Mouse (Mus musculus): ENCODE data around the gene Hmgb1. TPM values are rescaled to one million over a fixed set of nuclear protein-coding genes. Genes with fewer than 3 reads are reported as not detected.

Gene Hmgb1
- polyA plus RNA-seq, 1 experiment from 2014 or later = 712 TPM

DNA sequence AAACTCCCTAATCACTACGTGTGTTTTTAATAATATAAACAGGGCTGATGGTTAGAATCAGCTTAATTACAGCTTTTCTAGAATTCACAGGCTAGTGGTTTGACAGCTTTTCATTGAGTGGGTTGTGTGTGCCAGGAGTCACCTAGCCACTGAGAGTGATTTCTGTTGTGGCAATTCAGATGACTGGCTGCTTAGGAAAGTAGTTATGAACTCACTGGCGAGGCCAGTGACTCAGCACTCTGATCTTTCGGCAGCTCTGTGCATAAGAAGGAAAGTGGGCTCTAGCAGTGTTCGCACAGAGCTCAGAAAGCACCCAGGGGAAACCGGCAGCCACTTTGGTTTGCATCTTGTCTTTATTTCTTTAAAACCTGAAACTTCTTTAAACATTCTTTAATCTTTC is 18.7 kb upstream of the Hmgb1 start:
- no peak overlapping the region for H3K4me3 ChIP-seq (ENCODE audit: low read depth, low read length)
- no peak overlapping the region for H3K4me2 ChIP-seq (replicated peaks; ENCODE audit: low read depth)
- ATAC-seq (ENCODE audit: low FRiP score, low TSS enrichment) (no peak), DNase-seq (ENCODE audit: low spot score) (no peak)
- H3K27ac ChIP-seq (replicated peaks) = no peak overlapping the region
- WGBS = 67% methylated on average over 5 of the region's 5 CpGs
- TF ChIP-seq EP300 (optimal IDR thresholded peaks at IDR 0.05) (no peak), CTCF (IDR thresholded peaks at IDR 0.05; ENCODE audit: low read depth) (no peak)
- no peaks in the 10 kb centered on the region for H3K9me3 ChIP-seq (ENCODE audit: control insufficient read depth, low read length)
- no peaks in the 10 kb centered on the region for H3K4me1 ChIP-seq (replicated peaks; ENCODE audit: control insufficient read depth, insufficient read depth)
- no peaks in the 10 kb centered on the region for H3K27me3 ChIP-seq (ENCODE audit: control insufficient read depth, insufficient read depth, low read length)
- peaks cover 27% of the 10 kb centered on the region for H3K36me3 ChIP-seq (ENCODE audit: control insufficient read depth, insufficient read depth, low read length)
- no peak overlapping the region for H3K9ac ChIP-seq (ENCODE audit: low read length)

GRCm38 (mm10) chr5:149198782-149199181 is 14.5 kb upstream of the Hmgb1 start:
- no peaks in the 10 kb centered on the region for H3K9me3 ChIP-seq (ENCODE audit: control insufficient read depth, low read length)
- no peak for DNase-seq (ENCODE audit: low spot score)
- no peak for ATAC-seq (ENCODE audit: low FRiP score, low TSS enrichment)
- H3K27ac ChIP-seq (replicated peaks) = no peak overlapping the region
- H3K4me3 ChIP-seq (ENCODE audit: low read depth, low read length) = no peak overlapping the region
- TF ChIP-seq CTCF (IDR thresholded peaks at IDR 0.05; ENCODE audit: low read depth) = no peak
- no peak for TF ChIP-seq EP300 (optimal IDR thresholded peaks at IDR 0.05)
- no peak overlapping the region for H3K4me2 ChIP-seq (replicated peaks; ENCODE audit: low read depth)
- WGBS = 86% methylated on average over 1 of the region's 1 CpGs
- H3K27me3 ChIP-seq (ENCODE audit: control insufficient read depth, insufficient read depth, low read length) = no peaks in the 10 kb centered on the region
- no peak overlapping the region for H3K9ac ChIP-seq (ENCODE audit: low read length)
- H3K4me1 ChIP-seq (replicated peaks; ENCODE audit: control insufficient read depth, insufficient read depth) = no peaks in the 10 kb centered on the region
- peaks cover 22% of the 10 kb centered on the region for H3K36me3 ChIP-seq (ENCODE audit: control insufficient read depth, insufficient read depth, low read length)

- H3K4me1 ChIP-seq (replicated peaks; ENCODE audit: control insufficient read depth, insufficient read depth) = no peaks in the 10 kb centered on the region
- 4% methylated on average over 1 of the region's 1 CpGs for WGBS
- DNase-seq (ENCODE audit: low spot score) (no peak), ATAC-seq (ENCODE audit: low FRiP score, low TSS enrichment) (no peak)
- no peak overlapping the region for H3K4me2 ChIP-seq (replicated peaks; ENCODE audit: low read depth)
- H3K27me3 ChIP-seq (ENCODE audit: control insufficient read depth, insufficient read depth, low read length) = no peaks in the 10 kb centered on the region
- no peak overlapping the region for H3K27ac ChIP-seq (replicated peaks)
- TF ChIP-seq CTCF (IDR thresholded peaks at IDR 0.05; ENCODE audit: low read depth) = no peak
- TF ChIP-seq EP300 (optimal IDR thresholded peaks at IDR 0.05) = no peak
- H3K9ac ChIP-seq (ENCODE audit: low read length) = no peak overlapping the region
- peaks cover 18% of the 10 kb centered on the region for H3K36me3 ChIP-seq (ENCODE audit: control insufficient read depth, insufficient read depth, low read length)
- no peak overlapping the region for H3K4me3 ChIP-seq (ENCODE audit: low read depth, low read length)
- no peaks in the 10 kb centered on the region for H3K9me3 ChIP-seq (ENCODE audit: control insufficient read depth, low read length)
Observed at GRCm38 (mm10) chr5:149196611-149197010, 12.3 kb upstream of the Hmgb1 start.

- WGBS = 90% methylated on average over 1 of the region's 1 CpGs
- TF ChIP-seq CTCF (IDR thresholded peaks at IDR 0.05; ENCODE audit: low read depth) (no peak), EP300 (optimal IDR thresholded peaks at IDR 0.05) (no peak)
- no peaks in the 10 kb centered on the region for H3K9me3 ChIP-seq (ENCODE audit: control insufficient read depth, low read length)
- H3K9ac ChIP-seq (ENCODE audit: low read length) = no peak overlapping the region
- H3K36me3 ChIP-seq (ENCODE audit: control insufficient read depth, insufficient read depth, low read length) = peaks cover 17% of the 10 kb centered on the region
- no peak overlapping the region for H3K4me3 ChIP-seq (ENCODE audit: low read depth, low read length)
- H3K4me1 ChIP-seq (replicated peaks; ENCODE audit: control insufficient read depth, insufficient read depth) = no peaks in the 10 kb centered on the region
- no peak overlapping the region for H3K4me2 ChIP-seq (replicated peaks; ENCODE audit: low read depth)
- no peak for DNase-seq (ENCODE audit: low spot score)
- ATAC-seq (ENCODE audit: low FRiP score, low TSS enrichment) = no peak
- no peak overlapping the region for H3K27ac ChIP-seq (replicated peaks)
- no peaks in the 10 kb centered on the region for H3K27me3 ChIP-seq (ENCODE audit: control insufficient read depth, insufficient read depth, low read length)
Observed at GRCm38 (mm10) chr5:149190160-149190559, 5.9 kb upstream of the Hmgb1 start.

GRCm38 (mm10) chr5:149185806-149186205 is 1.5 kb upstream of the Hmgb1 start:
- ATAC-seq (ENCODE audit: low FRiP score, low TSS enrichment) (no peak), DNase-seq (ENCODE audit: low spot score) (no peak)
- Histone ChIP-seq H3K4me2 (replicated peaks; ENCODE audit: low read depth) (peak overlapping the region; percentile 71), H3K27me3 (ENCODE audit: control insufficient read depth, insufficient read depth, low read length) (no peaks in the 10 kb centered on the region), H3K4me3 (ENCODE audit: low read depth, low read length) (peak overlapping the region; percentile 71; the same call in 1 of the 2 replicates), H3K4me1 (replicated peaks; ENCODE audit: control insufficient read depth, insufficient read depth) (no peaks in the 10 kb centered on the region), H3K9ac (ENCODE audit: low read length) (no peak overlapping the region), H3K9me3 (ENCODE audit: control insufficient read depth, low read length) (no peaks in the 10 kb centered on the region), H3K36me3 (ENCODE audit: control insufficient read depth, insufficient read depth, low read length) (peaks cover 2% of the 10 kb centered on the region; the same call in 1 of the 2 replicates), H3K27ac (replicated peaks) (no peak overlapping the region)
- 49% methylated on average over 3 of the region's 3 CpGs for WGBS
- TF ChIP-seq CTCF (IDR thresholded peaks at IDR 0.05; ENCODE audit: low read depth) = no peak
- no peak for TF ChIP-seq EP300 (optimal IDR thresholded peaks at IDR 0.05)

GRCm38 (mm10) chr5:149184844-149185186 is 526 bp upstream of the Hmgb1 start:
- Histone ChIP-seq H3K27me3 (ENCODE audit: control insufficient read depth, insufficient read depth, low read length) (no peaks in the 10 kb centered on the region), H3K27ac (replicated peaks) (peak overlapping the region; percentile 83), H3K9me3 (ENCODE audit: control insufficient read depth, low read length) (no peaks in the 10 kb centered on the region), H3K4me2 (replicated peaks; ENCODE audit: low read depth) (peak overlapping the region; percentile 71), H3K4me1 (replicated peaks; ENCODE audit: control insufficient read depth, insufficient read depth) (no peaks in the 10 kb centered on the region), H3K9ac (ENCODE audit: low read length) (peak overlapping the region; percentile 77), H3K36me3 (ENCODE audit: control insufficient read depth, insufficient read depth, low read length) (no peaks in the 10 kb centered on the region), H3K4me3 (ENCODE audit: low read depth, low read length) (peak overlapping the region; percentile 71)
- ATAC-seq (ENCODE audit: low FRiP score, low TSS enrichment) (no peak; the same call in none of the 2 replicates), DNase-seq (ENCODE audit: low spot score) (no peak)
- no peak for TF ChIP-seq CTCF (IDR thresholded peaks at IDR 0.05; ENCODE audit: low read depth)
- no peak for TF ChIP-seq EP300 (optimal IDR thresholded peaks at IDR 0.05)
- WGBS = under 1% methylated on average over 20 of the region's 20 CpGs
